Mouse (Mus musculus) neural tube, embryonic 14.5 days (tissue): ENCODE measurements at regions not wholly inside any gene's neighbourhood (a gene's known extent, or its start where the extent isn't known, plus 50 kb on each side); places are given as distances from the start of the nearest gene placed in this dataset.

Experiments used
- ATAC-seq: fragments of 200-750 bp; cut with Nextera tagmentation; 2 replicates; pipeline ENCODE4 v1.8.0; 2017; ENCODE audit warnings: low read depth, mild to moderate bottlenecking, moderate TSS enrichment, moderate library complexity
- H3K27ac ChIP-seq: fragments of 300-500 bp; sonication (generic); 2 replicates; pipeline ENCODE4 v1.5.1; 2014; ENCODE audit warnings: low read depth, mild to moderate bottlenecking, control low read depth, low read length, moderate library complexity, mixed read lengths
- H3K27me3 ChIP-seq: fragments of 300-500 bp; sonication (generic); 2 replicates; pipeline ENCODE4 v1.6.1; 2014; ENCODE audit warnings: low read length; ENCODE audit not compliant: control insufficient read depth, insufficient read depth
- H3K36me3 ChIP-seq: fragments of 300-500 bp; sonication (generic); 2 replicates; pipeline ENCODE4 v1.6.1; 2014; ENCODE audit warnings: low read length, mixed read lengths; ENCODE audit not compliant: control insufficient read depth, insufficient read depth
- H3K4me1 ChIP-seq: fragments of 300-500 bp; sonication (generic); 2 replicates; pipeline ENCODE4 v1.6.1; 2014; ENCODE audit warnings: low read length; ENCODE audit not compliant: control insufficient read depth, insufficient read depth
- H3K4me2 ChIP-seq: fragments of 300-500 bp; sonication (generic); 2 replicates; pipeline ENCODE4 v1.6.1; 2014; ENCODE audit warnings: mild to moderate bottlenecking, low read depth, low read length, control low read depth
- H3K4me3 ChIP-seq: fragments of 300-500 bp; sonication (generic); 2 replicates; pipeline ENCODE4 v1.5.1; 2014; ENCODE audit warnings: low read depth, low read length, control low read depth, mixed read lengths
- H3K9ac ChIP-seq: fragments of 300-500 bp; sonication (generic); replicated peaks from 2 replicates; pipeline ENCODE4 v1.6.1; 2014; ENCODE audit warnings: low read depth, mild to moderate bottlenecking, control low read depth, low read length, mixed read lengths
- H3K9me3 ChIP-seq: fragments of 300-500 bp; sonication (generic); 2 replicates; pipeline ENCODE4 v1.6.1; 2016; ENCODE audit warnings: low read length; ENCODE audit not compliant: control insufficient read depth
- WGBS: fragments of 180-500 bp; shearing (Covaris S2); extraction: QIAGEN DNeasy Blood & Tissue Kit; methylation state at CpG from one replicate; pipeline ENCODE4 v1.1.7; 2014; 5-methylcytosine and 5-hydroxymethylcytosine counted together

- 47% methylated on average over 5 of the region's 5 CpGs for WGBS
- no peak overlapping the region for H3K27ac ChIP-seq
- H3K9ac ChIP-seq, result no peak overlapping the region
- no peak overlapping the region for H3K4me3 ChIP-seq
- no peak for ATAC-seq
- no peaks in the 10 kb centered on the region for H3K9me3 ChIP-seq
- H3K4me2 ChIP-seq, result no peak overlapping the region
- no peaks in the 10 kb centered on the region for H3K36me3 ChIP-seq
- no peaks in the 10 kb centered on the region for H3K27me3 ChIP-seq
- H3K4me1 ChIP-seq, result peaks cover 26% of the 10 kb centered on the region
Measured at GRCm38 (mm10) chr8:126737032-126737431, 143.2 kb upstream of the Irf2bp2 start.

DNA sequence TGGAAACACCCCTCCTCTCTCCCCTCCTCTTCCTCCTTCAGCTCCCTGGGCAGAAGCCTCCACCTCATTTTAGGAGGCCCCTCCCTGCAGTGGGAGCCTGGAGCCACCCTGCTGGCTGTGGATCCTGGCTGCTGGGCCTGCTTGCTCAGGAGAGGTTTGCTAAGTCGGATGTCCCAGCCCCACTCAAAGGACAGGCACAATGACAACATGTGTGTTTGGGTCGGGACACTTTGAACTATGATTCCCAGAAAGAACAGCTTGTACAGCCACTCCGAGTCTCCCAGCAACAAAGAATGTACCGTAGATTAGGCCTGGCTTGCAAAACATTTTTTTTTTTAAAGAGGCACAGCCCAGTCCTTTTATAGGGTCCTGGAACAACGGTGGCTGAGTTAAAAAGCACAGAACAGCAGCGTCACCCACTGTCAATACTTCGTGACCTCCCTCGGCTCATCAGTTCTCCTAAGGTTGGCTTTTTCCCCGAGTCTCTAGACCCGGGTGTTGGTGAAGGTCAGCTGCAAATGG lies 142.7 kb upstream of the Irf2bp2 start:
- Histone ChIP-seq H3K36me3 (no peaks in the 10 kb centered on the region), H3K9ac (no peak overlapping the region), H3K4me2 (no peak overlapping the region), H3K4me3 (no peak overlapping the region), H3K27me3 (no peaks in the 10 kb centered on the region), H3K27ac (peak overlapping the region; percentile 68; the same call in 1 of the 2 replicates), H3K4me1 (peaks cover 26% of the 10 kb centered on the region), H3K9me3 (no peaks in the 10 kb centered on the region)
- ATAC-seq, result peak; percentile 45; the same call in 1 of the 2 replicates
- WGBS, result 11% methylated on average over 10 of the region's 10 CpGs

GRCm38 (mm10) chr8:126735488-126736440 lies 142.0 kb upstream of the Irf2bp2 start:
- ATAC-seq, result peak; percentile 62
- no peaks in the 10 kb centered on the region for H3K27me3 ChIP-seq
- H3K9ac ChIP-seq, result no peak overlapping the region
- peaks cover 26% of the 10 kb centered on the region for H3K4me1 ChIP-seq
- H3K27ac ChIP-seq, result peak overlapping the region; percentile 68
- no peaks in the 10 kb centered on the region for H3K36me3 ChIP-seq
- 25% methylated on average over 25 of the region's 25 CpGs for WGBS
- no peaks in the 10 kb centered on the region for H3K9me3 ChIP-seq
- no peak overlapping the region for H3K4me3 ChIP-seq
- no peak overlapping the region for H3K4me2 ChIP-seq

GRCm38 (mm10) chr8:126734743-126735487 lies 141.1 kb upstream of the Irf2bp2 start:
- ATAC-seq, result no peak
- H3K27ac ChIP-seq, result peak overlapping the region; percentile 68
- no peaks in the 10 kb centered on the region for H3K27me3 ChIP-seq
- peaks cover 26% of the 10 kb centered on the region for H3K4me1 ChIP-seq
- no peaks in the 10 kb centered on the region for H3K9me3 ChIP-seq
- no peak overlapping the region for H3K4me2 ChIP-seq
- H3K36me3 ChIP-seq, result no peaks in the 10 kb centered on the region
- no peak overlapping the region for H3K9ac ChIP-seq
- no peak overlapping the region for H3K4me3 ChIP-seq
- WGBS, result 65% methylated on average over 7 of the region's 7 CpGs

GRCm38 (mm10) chr8:126733779-126734178 lies 140.0 kb upstream of the Irf2bp2 start:
- 84% methylated on average over 6 of the region's 6 CpGs for WGBS
- Histone ChIP-seq H3K9me3 (no peaks in the 10 kb centered on the region), H3K4me3 (no peak overlapping the region), H3K27me3 (no peaks in the 10 kb centered on the region), H3K4me1 (peaks cover 26% of the 10 kb centered on the region), H3K4me2 (no peak overlapping the region), H3K27ac (no peak overlapping the region), H3K9ac (no peak overlapping the region), H3K36me3 (no peaks in the 10 kb centered on the region)
- no peak for ATAC-seq

DNA sequence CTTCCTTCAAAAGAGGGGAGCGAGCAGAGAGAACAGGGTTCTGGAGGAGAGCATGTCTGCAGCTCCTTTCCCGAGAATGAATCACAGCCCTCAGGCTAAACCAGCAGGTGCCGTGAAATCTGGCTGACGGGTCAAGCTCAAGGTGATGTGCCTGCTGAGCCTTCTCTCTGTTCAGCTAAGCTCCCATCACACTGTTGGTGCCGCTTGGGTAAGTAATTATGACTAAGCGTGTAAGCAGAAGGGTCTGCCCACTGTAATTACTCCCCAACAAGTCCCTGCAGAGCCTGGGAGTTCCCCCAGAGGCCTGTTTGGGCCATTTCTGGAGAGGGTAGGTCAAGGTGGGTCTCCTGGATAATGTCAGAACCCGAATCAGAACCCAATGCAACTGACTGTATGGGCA lies 139.5 kb upstream of the Irf2bp2 start:
- no peaks in the 10 kb centered on the region for H3K36me3 ChIP-seq
- 26% methylated on average over 7 of the region's 7 CpGs for WGBS
- no peak overlapping the region for H3K4me2 ChIP-seq
- H3K27ac ChIP-seq, result no peak overlapping the region
- no peak for ATAC-seq
- no peak overlapping the region for H3K4me3 ChIP-seq
- H3K27me3 ChIP-seq, result no peaks in the 10 kb centered on the region
- no peaks in the 10 kb centered on the region for H3K9me3 ChIP-seq
- peaks cover 26% of the 10 kb centered on the region for H3K4me1 ChIP-seq
- H3K9ac ChIP-seq, result no peak overlapping the region

- Histone ChIP-seq H3K27ac (no peak overlapping the region), H3K36me3 (no peaks in the 10 kb centered on the region), H3K4me2 (no peak overlapping the region), H3K27me3 (no peaks in the 10 kb centered on the region), H3K9me3 (no peaks in the 10 kb centered on the region), H3K9ac (no peak overlapping the region), H3K4me3 (no peak overlapping the region), H3K4me1 (peaks cover 12% of the 10 kb centered on the region)
- no peak for ATAC-seq
- 82% methylated on average over 3 of the region's 3 CpGs for WGBS
Measured at GRCm38 (mm10) chr8:126730017-126730631, 136.3 kb upstream of the Irf2bp2 start.

DNA sequence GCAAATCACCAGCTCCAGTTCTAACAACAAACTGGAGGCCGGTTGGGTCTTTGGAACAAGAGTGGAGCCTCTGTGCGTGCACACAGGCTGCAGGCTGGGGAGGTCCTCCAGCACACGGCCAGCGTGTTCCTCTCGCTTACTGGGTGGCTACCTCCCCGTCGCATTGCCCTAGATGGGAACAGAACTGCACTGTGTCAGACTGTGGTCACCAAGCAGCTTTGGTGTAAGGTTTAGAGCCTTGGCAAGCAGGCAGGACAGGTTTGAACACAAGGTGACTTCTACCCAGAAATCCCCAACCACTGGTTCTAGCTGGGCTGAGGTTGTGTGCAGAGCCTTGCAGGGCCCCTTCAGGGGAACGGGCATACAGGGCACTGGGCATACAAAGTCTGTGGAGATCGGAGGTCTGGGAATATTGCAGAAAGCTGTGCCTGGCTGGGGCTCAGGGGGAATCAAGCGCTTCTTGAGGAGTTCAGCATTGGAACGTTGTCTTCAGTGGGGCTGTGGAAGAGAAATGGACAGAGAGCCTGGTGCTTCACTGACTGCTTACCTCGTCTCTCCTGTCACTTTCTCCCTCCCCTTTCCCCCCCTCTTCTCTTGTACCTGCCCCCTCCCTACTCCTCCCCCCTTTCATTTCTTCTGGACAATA lies 135.3 kb upstream of the Irf2bp2 start:
- Histone ChIP-seq H3K4me1 (peaks cover 7% of the 10 kb centered on the region), H3K9me3 (no peaks in the 10 kb centered on the region), H3K27me3 (no peaks in the 10 kb centered on the region), H3K4me3 (no peak overlapping the region), H3K36me3 (no peaks in the 10 kb centered on the region), H3K27ac (no peak overlapping the region), H3K9ac (no peak overlapping the region), H3K4me2 (no peak overlapping the region)
- WGBS, result 88% methylated on average over 12 of the region's 12 CpGs
- no peak for ATAC-seq
